Mouse (Mus musculus) liver, postnatal 0 days (tissue): ENCODE results near the gene Evi5l.

Source experiments
- CTCF ChIP-seq: sonication (generic); IDR thresholded peaks from 2 replicates; pipeline ENCODE4 v1.5.1; 2016; ENCODE audit warnings: antibody characterized with exemption, low read depth
- EP300 ChIP-seq: IDR thresholded peaks from 2 replicates; pipeline ENCODE4 v1.6.1; 2016; ENCODE audit warnings: antibody characterized with exemption, low read depth, mild to moderate bottlenecking

- TF ChIP-seq CTCF (peak; percentile 93), EP300 (no peak)
Observed at GRCm38 (mm10) chr8:4250306-4250970, 84.1 kb downstream of the Evi5l start.
